In the genomic region with DNA sequence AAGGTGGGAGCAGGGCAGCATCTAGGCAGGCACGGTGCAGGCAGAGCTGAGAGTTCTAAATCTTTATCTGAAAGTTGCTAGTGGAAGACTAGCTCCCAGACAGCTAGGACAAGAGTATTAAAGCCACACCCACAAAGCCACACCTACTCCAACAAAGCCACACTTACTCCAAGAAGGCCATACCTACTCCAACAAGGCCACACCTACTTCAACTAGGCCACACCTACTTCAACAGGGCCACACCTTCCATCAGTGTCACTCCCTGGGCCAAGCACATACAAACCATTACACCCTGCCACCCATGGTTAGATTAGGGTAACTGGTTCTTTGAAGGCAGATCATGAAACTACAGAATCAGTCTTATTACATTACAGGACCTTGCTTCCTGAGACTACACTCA, we compare ENCODE assay signal across 26 mouse cellular contexts. TPM values are rescaled to one million over a fixed set of nuclear protein-coding genes. Genes with fewer than 3 reads are reported as not detected.
DNase-seq lines count a peak whose midpoint lies in the region; ATAC-seq and TF ChIP-seq lines count a peak whose summit lies in the region.
"Had no signal": no experiment of that assay in that cellular context is flagged by ENCODE, and none has a peak within 500 bp of the region (broad histone marks: within the 10 kb centered on the region; RNA-seq: fewer than 3 reads in every experiment).

No protein-coding gene starts in this region.

- H3K4me1 ChIP-seq in ES-E14 (ENCODE audit: control insufficient read depth in 2 of 2, insufficient read depth in 2 of 2, low read length in 2 of 2, poor library complexity in 1 of 2): peaks cover 0 to under 1% of the 10 kb centered on the region in 2 experiments; a peak in 1 of 4 replicates
- H3K4me1 ChIP-seq: embryonic facial prominence, embryonic 15.5 days; forebrain, embryonic 15.5 days; heart, embryonic 12.5 days; limb, embryonic 13.5 days; midbrain, embryonic 12.5 days had no signal

- ATAC-seq in megakaryocyte-erythroid progenitor cell, adult 5-6 weeks (replicated peaks; ENCODE audit: low FRiP score, low TSS enrichment, poor library complexity, severe bottlenecking): 0 out of 2 replicates have a peak, but pooled peaks have one; percentile 47
- ATAC-seq: forebrain, embryonic 15.5 days; hindbrain, postnatal 0 days had no signal

- DNase-seq in A20 (ENCODE audit: low read depth, low spot score): peak; percentile 10
- peak; percentile 49 for DNase-seq in ES-E14 (ENCODE audit: low read depth, low spot score)
- peak; percentile 2 for DNase-seq in c-Kit-negative CD71-positive TER-119-positive erythroid progenitor cells, embryonic 14.5 days (ENCODE audit: low read depth, low spot score)
- DNase-seq in embryo, embryonic 10 days (ENCODE audit: low spot score): no peak
- DNase-seq in cerebellum, adult 18-20 months: no peak
- DNase-seq in retina, embryonic 14.5 days (ENCODE audit: low spot score): no peak
- DNase-seq: adrenal gland, postnatal 25 days; cerebellum, adult 2 months; gastrocnemius, postnatal 14 days; heart, adult 18-20 months; heart, postnatal 10 days; kidney, adult 11 months; kidney, postnatal 36 days; lung, adult 18-20 months; lung, postnatal 10 days; spleen, adult 18-20 months; thymus, postnatal 14 days had no signal

- in situ Hi-C loops in ES-E14 (cut with MboI; ENCODE audit: low sequenced_read_pairs in 2 of 2, unreplicated experiment in 2 of 2): no loop called here

- no peaks in the 10 kb centered on the region for H3K36me3 ChIP-seq in ES-E14 (ENCODE audit: control insufficient read depth, insufficient read depth, low read length, poor library complexity, severe bottlenecking)
- H3K36me3 ChIP-seq: embryonic facial prominence, embryonic 15.5 days; forebrain, embryonic 15.5 days; heart, embryonic 12.5 days; kidney, embryonic 15.5 days; limb, embryonic 13.5 days; midbrain, embryonic 12.5 days had no signal

- no peak overlapping the region for H3K9ac ChIP-seq in ES-E14 (ENCODE audit: insufficient read depth, low read depth, low read length, poor library complexity, severe bottlenecking)
- H3K9ac ChIP-seq: embryonic facial prominence, embryonic 15.5 days; forebrain, embryonic 15.5 days; heart, embryonic 12.5 days; kidney, embryonic 15.5 days; limb, embryonic 13.5 days; midbrain, embryonic 12.5 days had no signal

- H3K9me3 ChIP-seq in ES-E14 (ENCODE audit: control insufficient read depth, insufficient read depth, low read depth, low read length): no peaks in the 10 kb centered on the region
- H3K9me3 ChIP-seq: embryonic facial prominence, embryonic 15.5 days; forebrain, embryonic 15.5 days; heart, embryonic 12.5 days; kidney, embryonic 15.5 days; limb, embryonic 13.5 days; midbrain, embryonic 12.5 days had no signal

- H3K4me3 ChIP-seq in ES-E14 (ENCODE audit: insufficient read depth in 1 of 2, low read depth in 1 of 2, low read length in 2 of 2, poor library complexity in 1 of 2, severe bottlenecking in 1 of 2): no peak overlapping the region
- H3K4me3 ChIP-seq: embryonic facial prominence, embryonic 15.5 days; forebrain, embryonic 15.5 days; heart, embryonic 12.5 days; kidney, embryonic 15.5 days; limb, embryonic 13.5 days; midbrain, embryonic 12.5 days had no signal

- H3K27ac ChIP-seq in ES-E14 (ENCODE audit: insufficient read depth, low read depth, low read length, poor library complexity, severe bottlenecking): no peak overlapping the region
- H3K27ac ChIP-seq: embryonic facial prominence, embryonic 15.5 days; forebrain, embryonic 15.5 days; hindbrain, postnatal 0 days; kidney, embryonic 15.5 days; limb, embryonic 13.5 days; midbrain, embryonic 12.5 days had no signal

TF ChIP-seq in ES-E14, 5 proteins besides CTCF, POLR2A, EP300 and RAD21:
- TF ChIP-seq MAFK (IDR thresholded peaks at IDR 0.05; ENCODE audit: insufficient read depth, low read depth, low read length): no peak
- TF ChIP-seq HCFC1 (IDR thresholded peaks at IDR 0.05; ENCODE audit: borderline replicate concordance, insufficient read depth, low read length): no peak
- no peak for TF ChIP-seq ZNF384 (IDR thresholded peaks at IDR 0.05; ENCODE audit: low read depth, low read length)
- TF ChIP-seq ZC3H11A (IDR thresholded peaks at IDR 0.05; ENCODE audit: borderline replicate concordance, low read depth, low read length): no peak
- TF ChIP-seq CHD2 (IDR thresholded peaks at IDR 0.05; ENCODE audit: low read depth, low read length): no peak
TF ChIP-seq in ES-E14: peak in this region for 0.

RNA-seq across cellular contexts. Expression of gene Ranbp6, which starts 52.4 kb away (rescaled TPM):
- total RNA-seq in ES-E14 (2012; rRNA removed): 9.7 and 11.3 TPM in 2 replicates
- total RNA-seq in megakaryocyte-erythroid progenitor cell, adult 5-6 weeks (2014; fragmentation: Nextera tagmentation): 12.4 and 16.4 TPM in 2 replicates
- 21.8 and 32.1 TPM in 2 replicates for total RNA-seq in megakaryocyte-erythroid progenitor cell, adult 5-6 weeks (2017)

RNA-seq across cellular contexts. Expression of gene 9930021J03Rik, which starts 59.4 kb away (rescaled TPM):
- total RNA-seq in ES-E14 (2012; rRNA removed): 14.4 and 15.3 TPM in 2 replicates
- total RNA-seq in megakaryocyte-erythroid progenitor cell, adult 5-6 weeks (2014; fragmentation: Nextera tagmentation): 21.5 and 30.5 TPM in 2 replicates
- 13.8 and 24.5 TPM in 2 replicates for total RNA-seq in megakaryocyte-erythroid progenitor cell, adult 5-6 weeks (2017)

RNA-seq across cellular contexts. Expression of gene Il33, which starts 59.8 kb away (rescaled TPM):
- 0.53 and 1.6 TPM in 2 replicates for total RNA-seq in ES-E14 (2012; rRNA removed)
- not detected in 2 replicates for total RNA-seq in megakaryocyte-erythroid progenitor cell, adult 5-6 weeks (2014; fragmentation: Nextera tagmentation)
- not detected in 2 replicates for total RNA-seq in megakaryocyte-erythroid progenitor cell, adult 5-6 weeks (2017)
- total RNA-seq: neutrophil, adult 5-6 weeks had no signal

Comparison
In these comparisons a context has a peak if more than half of its experiments do, and no peak if none do; other contexts are left out.
1. DNase-seq: peak in A20 (single experiment), ES-E14 (single experiment) and c-Kit-negative CD71-positive TER-119-positive erythroid progenitor cells, embryonic 14.5 days (single experiment); none in embryo, embryonic 10 days (single experiment), cerebellum, adult 18-20 months (0 of 2) and retina, embryonic 14.5 days (single experiment).